Mouse (Mus musculus) CD4-positive naive resting alpha-beta T cell, adult 76 days (primary cell): ENCODE results near the gene 4930426L09Rik. TPM values are rescaled to one million over a fixed set of nuclear protein-coding genes. Genes with fewer than 3 reads are reported as not detected.

ENCODE experiments used
- total RNA-seq: library from RNA; stranded (reverse); gene quantifications from one replicate; pipeline ENCODE4 v1.2.4, GENCODE M21; 2023

The 4930426L09Rik gene
- 3.0 TPM for total RNA-seq

GRCm38 (mm10) chr2:18998054-18998478 is at the start of gene 4930426L09Rik, which contains the start of gene Pip4k2a:
Gene 4930426L09Rik, plus strand, starts transcription at chr2:18998343.
Gene Pip4k2a, minus strand, starts transcription at chr2:18998126.

Other genes starting within 250 kb of the 4930426L09Rik start
- gene Pip4k2a, start 217 bp upstream of the 4930426L09Rik start, total RNA-seq, result 118 TPM
- 0.26 TPM for gene Armc3, start 201.0 kb downstream of the 4930426L09Rik start, total RNA-seq